Mouse (Mus musculus) kidney, adult 2 months (tissue): ENCODE measurements around the gene Dstyk. TPM values are rescaled to one million over a fixed set of nuclear protein-coding genes. Genes with fewer than 3 reads are reported as not detected.
A peak's percentile ranks its signal among the peaks of the same experiment; 100 is the strongest.
"Not testable (repeated sequence)": the region's sequence is repeated elsewhere in the genome, so short reads cannot be mapped to it uniquely, and the experiment has no call there.

Experiments used
- DNase-seq: peaks from one replicate; pipeline ENCODE4 v3.0.0; 2021
- H3K27ac ChIP-seq: fragments of 200-500 bp; 2 replicates; pipeline ENCODE4 v1.5.1; 2012; ENCODE audit warnings: low read depth, low read length, control low read depth, inconsistent platforms; ENCODE audit not compliant: insufficient read depth
- H3K27me3 ChIP-seq: fragments of 200-500 bp; replicated peaks from 2 replicates; pipeline ENCODE4 v1.6.1; 2012; ENCODE audit warnings: mild to moderate bottlenecking, moderate library complexity, low read length, inconsistent platforms; ENCODE audit not compliant: control insufficient read depth, insufficient read depth
- H3K36me3 ChIP-seq: fragments of 200-500 bp; 2 replicates; pipeline ENCODE4 v1.6.1; 2012; ENCODE audit warnings: mild to moderate bottlenecking, moderate library complexity, low read length, inconsistent platforms; ENCODE audit not compliant: control insufficient read depth, insufficient read depth
- H3K4me1 ChIP-seq: fragments of 200-500 bp; 2 replicates; pipeline ENCODE4 v1.6.1; 2011; ENCODE audit warnings: low read length; ENCODE audit not compliant: control insufficient read depth, insufficient read depth
- H3K4me3 ChIP-seq: fragments of 200-500 bp; 2 replicates; pipeline ENCODE4 v1.5.1; 2011; ENCODE audit warnings: mild to moderate bottlenecking, low read depth, low read length, control low read depth; ENCODE audit not compliant: insufficient read depth
- CTCF ChIP-seq: fragments of 200-500 bp; conservative IDR thresholded peaks from 2 replicates; pipeline ENCODE4 v1.5.1; 2011; ENCODE audit warnings: low read depth, mild to moderate bottlenecking, control low read depth, low read length, moderate library complexity, mixed read lengths; ENCODE audit not compliant: insufficient read depth, insufficient read length
- POLR2A ChIP-seq: fragments of 200-500 bp; IDR thresholded peaks from one replicate; pipeline ENCODE4 v1.6.1; 2011; ENCODE audit warnings: low read depth, low read length, control low read depth
- WGBS: fragments of 180-500 bp; shearing (Covaris S2); methylation state at CpG from one replicate; pipeline ENCODE4 v1.1.7; 2018; 5-methylcytosine and 5-hydroxymethylcytosine counted together
- polyA plus RNA-seq: library from polyadenylated mRNA; depleted of rRNA; stranded (reverse); fragments of >200 nt; gene quantifications from 2 replicates; pipeline ENCODE4 v1.2.3, GENCODE M21; 2012

The Dstyk gene
- polyA plus RNA-seq, 1 experiment, result 13.0 TPM

DNA sequence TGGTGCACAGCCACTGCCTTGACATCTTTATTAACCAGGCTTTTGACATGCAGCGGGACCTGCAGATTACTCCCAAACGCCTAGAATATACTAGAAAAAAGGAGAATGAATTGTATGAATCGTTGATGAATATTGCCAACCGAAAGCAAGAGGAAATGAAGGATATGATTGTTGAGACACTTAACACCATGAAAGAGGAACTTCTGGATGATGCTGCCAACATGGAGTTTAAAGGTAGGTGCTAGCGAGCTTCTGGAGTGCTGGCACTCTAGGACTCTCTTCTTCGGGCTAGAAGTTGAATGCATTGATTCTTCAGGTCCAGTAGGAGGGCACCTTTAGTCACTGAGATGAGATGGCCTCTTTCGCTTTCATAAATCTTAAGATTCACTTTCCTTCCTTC lies 32.4 kb downstream of the Dstyk start:
- Histone ChIP-seq H3K27ac (no peak overlapping the region), H3K36me3 (no peaks in the 10 kb centered on the region; the same call in none of the 2 replicates), H3K27me3 (no peaks in the 10 kb centered on the region), H3K4me3 (no peak overlapping the region), H3K4me1 (no peaks in the 10 kb centered on the region)
- no peak for DNase-seq
- TF ChIP-seq POLR2A (no peak), CTCF (no peak)
- WGBS, result 91% methylated on average over 7 of the region's 7 CpGs

- TF ChIP-seq POLR2A (no peak), CTCF (no peak)
- 61% methylated on average over 5 of the region's 5 CpGs for WGBS
- H3K27me3 ChIP-seq, result no peaks in the 10 kb centered on the region
- DNase-seq, result no peak
- H3K36me3 ChIP-seq, result peaks cover 2% of the 10 kb centered on the region; the same call in 1 of the 2 replicates
- no peak overlapping the region for H3K27ac ChIP-seq
- no peak overlapping the region for H3K4me3 ChIP-seq
- H3K4me1 ChIP-seq, result no peaks in the 10 kb centered on the region
These were observed 47.3 kb downstream of the Dstyk start for GRCm38 (mm10) chr1:132464651-132465050.

DNA sequence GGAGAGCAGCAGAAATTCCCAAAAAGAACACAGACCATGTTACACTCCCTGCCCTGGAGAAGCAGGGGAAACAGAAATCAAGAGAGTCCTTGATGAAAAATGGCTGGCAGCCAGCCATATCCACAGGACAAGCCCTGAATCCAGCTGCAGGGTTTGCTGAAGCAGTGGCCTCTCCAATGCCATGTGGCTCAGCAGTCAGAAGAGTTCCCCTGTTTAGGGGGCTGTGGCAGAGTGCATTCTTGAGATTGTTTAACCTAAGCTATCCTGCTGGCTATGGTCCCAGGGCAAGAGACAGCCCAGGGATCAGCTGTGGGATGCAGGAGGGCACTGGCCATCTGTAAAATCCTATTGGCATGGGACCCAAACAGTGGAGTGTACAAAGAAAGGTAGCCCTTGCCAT lies 51.6 kb downstream of the Dstyk start:
- TF ChIP-seq POLR2A, result no peak
- TF ChIP-seq CTCF, result no peak
- Histone ChIP-seq H3K27me3 (no peaks in the 10 kb centered on the region), H3K27ac (no peak overlapping the region), H3K36me3 (no peaks in the 10 kb centered on the region), H3K4me1 (no peaks in the 10 kb centered on the region), H3K4me3 (no peak overlapping the region)
- peak; percentile 11 for DNase-seq

DNA sequence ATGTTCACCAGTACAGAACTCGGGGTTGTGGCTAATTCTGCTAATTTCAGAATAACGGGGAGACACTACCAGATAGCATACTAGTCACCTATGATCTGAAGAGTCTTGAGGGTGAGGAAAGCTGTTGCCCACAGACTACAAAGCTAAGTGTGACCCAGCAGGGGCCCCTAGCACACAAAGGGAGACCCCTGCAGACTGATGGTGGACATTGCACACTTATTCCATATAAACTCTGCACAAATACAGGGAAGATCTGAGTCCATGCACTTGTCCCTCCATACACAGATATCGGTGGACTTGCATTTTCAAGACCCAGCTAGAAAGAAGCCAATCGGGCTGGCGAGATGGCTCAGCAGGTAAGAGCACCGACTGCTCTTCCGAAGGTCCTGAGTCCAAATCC lies 52.2 kb downstream of the Dstyk start:
- no peak for DNase-seq
- Histone ChIP-seq H3K4me3 (no peak overlapping the region), H3K36me3 (no peaks in the 10 kb centered on the region), H3K4me1 (no peaks in the 10 kb centered on the region), H3K27ac (no peak overlapping the region), H3K27me3 (no peaks in the 10 kb centered on the region)
- 91% methylated on average over 7 of the region's 7 CpGs for WGBS
- no peak for TF ChIP-seq CTCF
- TF ChIP-seq POLR2A, result no peak

- H3K4me3 ChIP-seq, H3K27ac ChIP-seq, H3K36me3 ChIP-seq, DNase-seq, H3K27me3 ChIP-seq, H3K4me1 ChIP-seq: not testable (repeated sequence)
- 89% methylated on average over 1 of the region's 1 CpGs for whole genome bisulfite sequencing
These were observed 52.7 kb downstream of the Dstyk start for GRCm38 (mm10) chr1:132470031-132470430.

- H3K27ac ChIP-seq, result no peak overlapping the region
- 80% methylated on average over 2 of the region's 2 CpGs for WGBS
- no peak for DNase-seq
- H3K36me3 ChIP-seq, result no peaks in the 10 kb centered on the region
- no peaks in the 10 kb centered on the region for H3K27me3 ChIP-seq
- no peaks in the 10 kb centered on the region for H3K4me1 ChIP-seq
- H3K4me3 ChIP-seq, result no peak overlapping the region
- TF ChIP-seq CTCF (no peak), POLR2A (no peak)
These were observed 53.7 kb downstream of the Dstyk start for GRCm38 (mm10) chr1:132471032-132471431.

- Histone ChIP-seq H3K27ac (no peak overlapping the region), H3K4me3 (no peak overlapping the region), H3K4me1 (peaks cover 2% of the 10 kb centered on the region; the same call in 1 of the 2 replicates), H3K36me3 (no peaks in the 10 kb centered on the region), H3K27me3 (no peaks in the 10 kb centered on the region)
- DNase-seq, result no peak
- TF ChIP-seq CTCF (no peak), POLR2A (no peak)
- 88% methylated on average over 5 of the region's 5 CpGs for WGBS
These were observed 54.1 kb downstream of the Dstyk start for GRCm38 (mm10) chr1:132471499-132471898.

- Histone ChIP-seq H3K4me1 (peaks cover 4% of the 10 kb centered on the region; the same call in 1 of the 2 replicates), H3K36me3 (no peaks in the 10 kb centered on the region), H3K27ac (no peak overlapping the region), H3K4me3 (no peak overlapping the region), H3K27me3 (no peaks in the 10 kb centered on the region)
- DNase-seq, result no peak
- 47% methylated on average over 5 of the region's 5 CpGs for WGBS
- TF ChIP-seq POLR2A (no peak), CTCF (no peak)
These were observed 55.2 kb downstream of the Dstyk start for GRCm38 (mm10) chr1:132472537-132472936.
